Mouse (Mus musculus): ENCODE data around the gene Fam229a.

Gene Fam229a

GRCm38 (mm10) chr4:129518519-129518918 is 27.5 kb downstream of the Fam229a start:
- no peak for DNase-seq (ENCODE audit: low spot score)

- DNase-seq (ENCODE audit: low spot score): no peak
These were observed 34.3 kb downstream of the Fam229a start for GRCm38 (mm10) chr4:129525338-129525737.

- DNase-seq (ENCODE audit: low spot score): peak; percentile 67
These were observed 34.9 kb downstream of the Fam229a start for GRCm38 (mm10) chr4:129525889-129526288.

GRCm38 (mm10) chr4:129528901-129529300 is 37.9 kb downstream of the Fam229a start:
- peak; percentile 28 for DNase-seq (ENCODE audit: low spot score)

- no peak for DNase-seq (ENCODE audit: low spot score)
These were observed 49.0 kb downstream of the Fam229a start for GRCm38 (mm10) chr4:129540012-129540411.
